Mouse (Mus musculus): ENCODE data around the gene A830031A19Rik. TPM values are rescaled to one million over a fixed set of nuclear protein-coding genes. Genes with fewer than 3 reads are reported as not detected.

The A830031A19Rik gene
- total and polyA plus RNA-seq, 3 experiments = not detected

DNA sequence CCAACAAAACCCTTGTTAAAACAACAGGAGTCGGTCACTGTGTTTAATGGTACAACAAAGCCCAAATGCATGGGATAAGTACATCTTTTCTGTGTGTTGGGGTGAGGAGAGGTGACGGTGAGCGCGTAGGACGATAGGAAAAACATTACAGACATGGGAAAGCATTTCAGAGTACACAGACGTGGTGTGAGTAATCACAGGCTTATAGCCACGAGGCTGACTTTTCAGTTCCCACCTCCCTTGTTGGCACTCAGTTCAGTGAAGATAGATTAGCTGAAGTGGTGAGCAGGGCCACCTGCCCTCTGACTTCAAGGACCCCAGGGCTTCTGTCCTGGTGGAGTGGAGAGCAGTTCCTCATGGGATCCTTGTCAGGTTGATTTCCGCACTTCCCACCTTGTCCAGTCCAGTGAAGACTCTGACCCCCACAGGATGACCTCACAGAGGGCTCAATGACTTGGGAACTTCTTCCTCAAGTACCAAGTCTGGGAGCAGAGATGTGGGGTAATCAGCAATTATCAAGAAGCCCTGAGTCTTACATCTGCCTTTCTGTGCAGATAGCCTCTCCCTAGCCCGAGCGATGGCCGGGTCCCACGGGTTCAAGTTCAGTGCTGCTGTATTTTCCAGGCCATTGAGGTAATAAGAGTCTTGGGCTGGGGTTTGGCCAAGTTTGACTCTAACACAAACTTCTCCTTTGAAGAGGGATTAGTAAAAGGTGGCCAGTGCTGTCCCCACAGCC is 40.3 kb upstream of the A830031A19Rik start:
- Histone ChIP-seq H3K27ac (ENCODE audit: control insufficient read depth, low read depth, low read length) (no peak overlapping the region), H3K27me3 (ENCODE audit: control insufficient read depth in 1 of 2, insufficient read depth in 2 of 2, low read length in 2 of 2) (no peaks in the 10 kb centered on the region), H3K4me3 (ENCODE audit: control insufficient read depth in 1 of 2, insufficient read depth in 1 of 2, low read depth in 2 of 2, low read length in 2 of 2) (no peak overlapping the region), H3K36me3 (ENCODE audit: control insufficient read depth in 1 of 2, insufficient read depth in 2 of 2, low read length in 2 of 2) (peaks cover 13 to 54% of the 10 kb centered on the region in 2 experiments), H3K4me1 (ENCODE audit: control insufficient read depth in 1 of 2, insufficient read depth in 2 of 2, low read length in 2 of 2) (peaks cover 0 to 2% of the 10 kb centered on the region in 2 experiments; a peak in 3 of 4 replicates), H3K9ac (ENCODE audit: control insufficient read depth, low read depth, low read length, poor library complexity, severe bottlenecking) (no peak overlapping the region), H3K9me3 (replicated peaks; ENCODE audit: insufficient read depth, low read length) (no peaks in the 10 kb centered on the region), H3K79me2 (ENCODE audit: control insufficient read depth, insufficient read depth, low read length, poor library complexity) (peaks cover 83% of the 10 kb centered on the region)
- DNase-seq (ENCODE audit: low read depth, low spot score) = no peak
- TF ChIP-seq POLR2A (IDR thresholded peaks at IDR 0.05; ENCODE audit: control insufficient read depth in 1 of 2, insufficient read depth in 1 of 2, low read depth in 1 of 2, low read length in 2 of 2, poor library complexity in 1 of 2) = peak in 1 of 2 experiments; percentile 31; a peak in 1 of 4 replicates
- no peak for TF ChIP-seq ZMIZ1 (IDR thresholded peaks at IDR 0.05; ENCODE audit: low read depth, low read length)

DNA sequence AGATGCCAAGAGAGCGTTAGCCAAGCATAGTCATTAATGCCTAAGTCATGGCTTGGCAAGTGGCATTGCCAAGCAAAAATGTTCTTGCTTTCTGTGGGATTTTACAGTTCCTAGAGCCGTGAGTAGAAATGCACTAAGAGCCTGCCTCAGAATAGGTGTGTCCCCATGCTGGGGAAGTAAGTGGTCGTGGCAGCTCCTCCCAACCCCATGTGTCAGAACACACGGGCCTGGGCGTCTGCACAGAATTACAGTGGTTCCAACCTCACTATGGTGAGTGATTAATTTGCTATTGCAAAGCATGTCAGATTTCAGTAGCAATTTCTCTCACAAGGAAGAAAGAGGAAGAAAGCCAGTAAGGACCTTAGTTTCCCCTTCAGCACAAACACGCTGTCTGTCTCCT is 36.9 kb upstream of the A830031A19Rik start:
- H3K27me3 ChIP-seq (ENCODE audit: control insufficient read depth in 1 of 2, insufficient read depth in 2 of 2, low read length in 2 of 2) = no peaks in the 10 kb centered on the region
- H3K36me3 ChIP-seq (ENCODE audit: control insufficient read depth in 1 of 2, insufficient read depth in 2 of 2, low read length in 2 of 2) = peaks cover 25 to 65% of the 10 kb centered on the region in 2 experiments
- peaks cover 0 to 6% of the 10 kb centered on the region in 2 experiments; a peak in 3 of 4 replicates for H3K4me1 ChIP-seq (ENCODE audit: control insufficient read depth in 1 of 2, insufficient read depth in 2 of 2, low read length in 2 of 2)
- H3K9ac ChIP-seq (ENCODE audit: control insufficient read depth, low read depth, low read length, poor library complexity, severe bottlenecking) = no peak overlapping the region
- H3K27ac ChIP-seq (ENCODE audit: control insufficient read depth, low read depth, low read length) = no peak overlapping the region
- peak; percentile 50 for DNase-seq (ENCODE audit: low read depth, low spot score)
- no peak overlapping the region for H3K4me3 ChIP-seq (ENCODE audit: control insufficient read depth in 1 of 2, insufficient read depth in 1 of 2, low read depth in 2 of 2, low read length in 2 of 2)
- H3K79me2 ChIP-seq (ENCODE audit: control insufficient read depth, insufficient read depth, low read length, poor library complexity) = peaks cover 80% of the 10 kb centered on the region
- TF ChIP-seq GABPA (IDR thresholded peaks at IDR 0.05; ENCODE audit: low read depth, low read length) = no peak
- no peak for TF ChIP-seq RAD21 (IDR thresholded peaks at IDR 0.05; ENCODE audit: low read depth, low read length)
- no peak for TF ChIP-seq ZC3H11A (IDR thresholded peaks at IDR 0.05; ENCODE audit: low read depth, low read length)
- no peak for TF ChIP-seq ZNF384 (IDR thresholded peaks at IDR 0.05; ENCODE audit: low read depth, low read length)
- no peak for TF ChIP-seq MAFK (IDR thresholded peaks at IDR 0.05; ENCODE audit: borderline replicate concordance, low read depth, low read length)
- TF ChIP-seq MYB (IDR thresholded peaks at IDR 0.05; ENCODE audit: low read depth, low read length) = no peak
- no peak for TF ChIP-seq USF1 (IDR thresholded peaks at IDR 0.05; ENCODE audit: low read depth, low read length)
- TF ChIP-seq POLR2A (IDR thresholded peaks at IDR 0.05; ENCODE audit: control insufficient read depth in 1 of 2, insufficient read depth in 1 of 2, low read depth in 1 of 2, low read length in 2 of 2, poor library complexity in 1 of 2) = no peak
- no peaks in the 10 kb centered on the region for H3K9me3 ChIP-seq (replicated peaks; ENCODE audit: insufficient read depth, low read length)

DNA sequence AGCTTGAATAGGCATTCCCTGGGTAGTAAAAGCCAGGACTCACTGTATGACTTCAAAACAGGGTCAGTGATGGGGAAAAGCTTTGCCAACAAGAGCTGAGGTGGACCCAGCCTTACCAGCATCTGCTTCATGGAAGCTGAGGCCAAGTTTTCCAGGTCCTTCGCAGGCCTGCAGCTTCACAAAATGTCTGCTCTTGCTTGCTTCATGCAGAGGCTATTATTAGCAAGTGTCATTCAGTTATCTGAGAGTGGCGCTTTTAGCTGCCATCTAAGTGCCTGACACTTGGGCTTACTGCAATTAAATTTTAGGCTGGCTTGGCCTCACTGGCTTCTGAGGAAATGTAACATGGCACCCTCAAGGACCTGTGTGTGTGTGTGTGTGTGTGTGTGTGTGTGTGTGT is 35.3 kb upstream of the A830031A19Rik start:
- Histone ChIP-seq H3K9ac (ENCODE audit: control insufficient read depth, low read depth, low read length, poor library complexity, severe bottlenecking) (no peak overlapping the region), H3K9me3 (replicated peaks; ENCODE audit: insufficient read depth, low read length) (no peaks in the 10 kb centered on the region), H3K4me1 (ENCODE audit: control insufficient read depth in 1 of 2, insufficient read depth in 2 of 2, low read length in 2 of 2) (peaks cover 0 to 10% of the 10 kb centered on the region in 2 experiments; a peak in 3 of 4 replicates), H3K4me3 (ENCODE audit: control insufficient read depth in 1 of 2, insufficient read depth in 1 of 2, low read depth in 2 of 2, low read length in 2 of 2) (no peak overlapping the region), H3K36me3 (ENCODE audit: control insufficient read depth in 1 of 2, insufficient read depth in 2 of 2, low read length in 2 of 2) (peaks cover 31 to 66% of the 10 kb centered on the region in 2 experiments), H3K79me2 (ENCODE audit: control insufficient read depth, insufficient read depth, low read length, poor library complexity) (peaks cover 78% of the 10 kb centered on the region), H3K27me3 (ENCODE audit: control insufficient read depth in 1 of 2, insufficient read depth in 2 of 2, low read length in 2 of 2) (no peaks in the 10 kb centered on the region), H3K27ac (ENCODE audit: control insufficient read depth, low read depth, low read length) (no peak overlapping the region)
- no peak for DNase-seq (ENCODE audit: low read depth, low spot score)
- TF ChIP-seq ZMIZ1 (IDR thresholded peaks at IDR 0.05; ENCODE audit: low read depth, low read length) (no peak), ZKSCAN1 (IDR thresholded peaks at IDR 0.05; ENCODE audit: low read depth, low read length) (no peak), MAX (IDR thresholded peaks at IDR 0.05; ENCODE audit: low read length) (no peak), GATA1 (IDR thresholded peaks at IDR 0.05; ENCODE audit: low read depth, low read length) (no peak), POLR2AphosphoS5 (IDR thresholded peaks at IDR 0.05; ENCODE audit: borderline replicate concordance, low read depth, low read length) (no peak), CHD2 (IDR thresholded peaks at IDR 0.05; ENCODE audit: low read length) (no peak), UBTF (IDR thresholded peaks at IDR 0.05; ENCODE audit: borderline replicate concordance, insufficient read depth, low read depth, low read length) (no peak), BHLHE40 (IDR thresholded peaks at IDR 0.05; ENCODE audit: borderline replicate concordance, low read depth, low read length) (no peak), ETS1 (IDR thresholded peaks at IDR 0.05; ENCODE audit: low read depth, low read length) (no peak), ZNF384 (IDR thresholded peaks at IDR 0.05; ENCODE audit: low read depth, low read length) (no peak), CHD1 (IDR thresholded peaks at IDR 0.05; ENCODE audit: low read depth, low read length) (no peak), GABPA (IDR thresholded peaks at IDR 0.05; ENCODE audit: low read depth, low read length) (no peak), SMC3 (IDR thresholded peaks at IDR 0.05; ENCODE audit: low read depth, low read length) (no peak), TCF12 (IDR thresholded peaks at IDR 0.05; ENCODE audit: low read depth, low read length) (no peak), ELF1 (IDR thresholded peaks at IDR 0.05; ENCODE audit: low read depth, low read length) (no peak), TBP (IDR thresholded peaks at IDR 0.05; ENCODE audit: low read depth, low read length) (no peak), TAL1 (IDR thresholded peaks at IDR 0.05; ENCODE audit: low read length) (no peak), NELFE (IDR thresholded peaks at IDR 0.05; ENCODE audit: low read depth, low read length) (no peak), JUND (IDR thresholded peaks at IDR 0.05; ENCODE audit: low read depth, low read length) (no peak)

All from MEL (cell line).